Mouse (Mus musculus) brown adipose tissue, adult 24 weeks (tissue): ENCODE data around the gene Nkapl. TPM values are rescaled to one million over a fixed set of nuclear protein-coding genes. Genes with fewer than 3 reads are reported as not detected.
"Not testable (repeated sequence)": the region's sequence is repeated elsewhere in the genome, so short reads cannot be mapped to it uniquely, and the experiment has no call there.

ENCODE experiments used
- H3K27ac ChIP-seq: fragments of 200-500 bp; replicated peaks from 2 replicates; pipeline ENCODE4 v1.5.1; 2012; ENCODE audit warnings: low read depth, mild to moderate bottlenecking, low read length
- H3K4me1 ChIP-seq: fragments of 200-500 bp; 2 replicates; pipeline ENCODE4 v1.6.1; 2012; ENCODE audit warnings: low read length, mixed read lengths; ENCODE audit not compliant: control insufficient read depth, insufficient read depth, insufficient read length
- H3K4me3 ChIP-seq: fragments of 200-500 bp; 2 replicates; pipeline ENCODE4 v1.5.1; 2012; ENCODE audit warnings: low read depth, mild to moderate bottlenecking, low read length, moderate library complexity; ENCODE audit not compliant: insufficient read depth
- polyA plus RNA-seq: library from polyadenylated mRNA; stranded (reverse); fragments of >200 nt; gene quantifications from 2 replicates; pipeline ENCODE4 v1.2.4, GENCODE M21; 2012; ENCODE audit not compliant: missing spikeins, insufficient read depth, insufficient read length

The Nkapl gene
- 1.3 and 2.5 TPM in 2 replicates for polyA plus RNA-seq

- H3K27ac ChIP-seq, result no peak within 1 kb of the TSS
- peak within 1 kb of the TSS; percentile 74 for H3K4me3 ChIP-seq
- 0 out of 2 replicates have a peak, but pooled peaks cover 2% of the 10 kb centered on the region for H3K4me1 ChIP-seq
Observed at GRCm38 (mm10) chr13:21468061-21469019, at the start of gene Nkapl. TSS of gene Nkapl (minus strand) at chr13:21468509.

GRCm38 (mm10) chr13:21506221-21506649 lies 37.9 kb upstream of the Nkapl start:
- Histone ChIP-seq H3K4me3 (peak overlapping the region; percentile 83), H3K27ac (peak overlapping the region; percentile 74), H3K4me1 (no peaks in the 10 kb centered on the region)

DNA sequence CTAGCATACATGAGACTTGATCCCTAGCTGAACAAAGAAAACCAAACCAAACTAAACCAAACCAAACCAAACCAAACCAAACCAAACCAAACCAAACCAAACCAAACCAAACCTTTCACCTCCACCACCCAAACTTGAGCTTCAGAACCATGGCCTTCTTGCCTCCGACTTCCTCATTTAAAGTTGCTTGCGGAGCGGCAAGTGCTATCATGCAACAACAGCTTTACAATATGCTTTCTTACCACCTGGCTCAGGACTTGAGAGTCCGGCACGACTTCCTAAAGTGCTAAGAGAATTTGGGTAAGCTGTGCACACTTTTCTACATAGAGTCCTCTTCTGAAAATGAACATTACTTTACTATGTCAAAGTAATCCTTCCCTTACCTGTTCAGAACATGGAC lies 34.0 kb upstream of the Nkapl start:
- Histone ChIP-seq H3K4me1 (no peaks in the 10 kb centered on the region), H3K4me3 (no peak overlapping the region), H3K27ac (no peak overlapping the region)

DNA sequence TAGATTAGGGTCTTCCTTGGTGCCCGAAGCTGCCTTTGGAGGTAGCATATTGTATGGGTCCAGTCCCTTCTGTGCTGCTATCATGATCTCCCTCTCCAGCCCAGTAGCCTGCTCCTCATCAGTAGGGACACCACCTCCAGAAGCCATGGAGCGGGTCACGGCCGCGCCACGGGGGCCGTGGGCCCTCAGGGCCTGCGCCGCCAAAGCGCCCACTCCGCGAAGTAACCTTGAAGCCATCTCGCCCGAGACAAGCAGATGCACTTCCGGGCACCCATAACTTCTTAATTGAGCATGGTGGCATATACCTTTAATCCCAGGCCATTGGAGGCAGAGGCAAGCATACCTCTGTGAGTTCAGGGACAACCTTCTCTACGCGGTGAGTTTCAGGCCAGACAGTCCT lies 32.9 kb upstream of the Nkapl start, which contains the start of gene Gm11273:
TSS of gene Gm11273 (minus strand) at position 237 of the 400 bp plus-strand sequence.
- H3K4me1 ChIP-seq, H3K4me3 ChIP-seq, H3K27ac ChIP-seq: not testable (repeated sequence)

GRCm38 (mm10) chr13:21495080-21495479 lies 26.8 kb upstream of the Nkapl start, which contains the start of gene AK157302:
TSS of gene AK157302 (plus strand) at chr13:21495223.
- H3K4me1 ChIP-seq, result no peaks in the 10 kb centered on the region
- H3K27ac ChIP-seq, result no peak within 1 kb of the TSS
- H3K4me3 ChIP-seq, result no peak within 1 kb of the TSS

DNA sequence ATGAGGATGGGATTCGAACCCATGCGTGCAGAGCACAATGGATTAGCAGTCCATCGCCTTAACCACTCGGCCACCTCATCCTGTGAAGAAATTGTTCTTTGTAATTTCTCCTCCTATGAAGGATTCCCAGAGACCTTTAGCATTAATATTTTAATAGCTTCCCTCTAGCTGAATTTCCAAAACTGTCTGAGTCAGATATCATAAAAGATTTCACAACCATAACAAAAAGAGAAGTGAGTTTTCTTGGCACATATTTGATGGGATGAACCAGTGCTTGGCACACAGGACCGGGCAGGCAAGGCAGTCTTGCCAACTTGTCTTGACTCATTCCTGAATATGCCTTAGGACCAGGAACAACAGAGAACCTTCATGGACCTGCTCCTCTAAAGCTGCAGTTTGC lies 24.5 kb upstream of the Nkapl start:
- no peaks in the 10 kb centered on the region for H3K4me1 ChIP-seq
- no peak overlapping the region for H3K27ac ChIP-seq
- H3K4me3 ChIP-seq, result no peak overlapping the region

DNA sequence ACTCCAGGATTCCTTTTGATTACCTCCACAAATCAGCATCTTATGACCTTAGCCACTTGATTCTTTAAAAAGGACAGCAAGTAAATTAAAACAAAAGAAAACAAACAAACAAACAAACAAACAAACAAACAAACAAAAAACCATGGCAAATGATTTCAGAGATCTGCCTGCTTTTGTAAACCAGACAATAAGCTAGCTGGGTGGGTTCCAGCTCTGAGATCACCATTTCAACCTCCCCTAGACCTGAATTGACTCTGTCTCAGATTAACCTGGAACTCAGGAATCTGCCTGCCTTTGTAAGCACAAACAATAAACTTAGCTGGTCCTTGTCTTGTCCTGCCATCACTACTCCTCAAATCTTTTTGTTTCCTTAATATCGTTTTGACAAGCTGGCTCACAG lies 18.6 kb upstream of the Nkapl start:
- Histone ChIP-seq H3K4me1 (no peaks in the 10 kb centered on the region), H3K4me3 (no peak overlapping the region), H3K27ac (no peak overlapping the region)

DNA sequence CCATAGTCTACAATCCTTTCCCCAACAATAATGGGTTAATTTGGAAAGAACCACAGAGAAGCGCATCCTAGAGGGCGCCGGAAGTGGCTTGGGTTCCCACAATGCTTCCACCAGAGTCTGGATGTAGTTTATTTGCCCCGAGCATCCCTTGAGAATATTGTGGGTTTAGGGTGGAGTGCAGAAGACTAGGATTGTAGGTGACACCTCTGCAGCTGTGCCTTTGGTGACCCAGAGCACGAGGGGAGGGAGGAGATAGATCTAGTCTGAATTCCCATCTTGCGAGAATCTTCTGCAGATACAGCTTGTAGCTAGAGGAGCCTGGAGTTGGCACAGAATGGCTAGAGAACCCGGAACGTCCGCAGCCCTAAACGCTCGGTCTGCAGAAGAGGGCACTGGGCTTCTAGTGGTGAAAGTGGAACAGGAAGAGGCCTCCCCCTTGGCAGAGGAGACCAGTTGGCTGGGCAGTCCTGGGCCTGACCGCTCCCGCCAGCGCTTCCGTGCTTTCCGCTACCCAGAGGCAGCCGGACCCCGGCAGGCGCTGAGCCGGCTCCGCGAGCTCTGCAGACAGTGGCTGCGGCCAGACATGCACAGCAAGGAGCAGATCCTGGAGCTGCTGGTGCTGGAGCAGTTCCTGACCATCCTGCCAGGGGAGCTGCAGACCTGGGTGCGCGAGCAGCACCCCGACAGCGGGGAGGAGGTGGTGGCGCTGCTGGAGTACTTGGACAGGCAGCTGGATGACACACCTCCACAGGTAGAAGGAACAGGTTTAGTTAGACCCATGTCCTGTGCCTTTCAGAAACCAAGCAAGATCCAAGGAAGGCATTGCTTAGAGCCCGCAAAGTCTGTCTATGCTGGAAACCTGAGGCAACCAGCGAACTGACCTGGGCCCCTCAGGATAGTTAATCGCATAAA lies 10.7 kb upstream of the Nkapl start, which contains the start of the genes Zkscan4 and Gm10065:
TSS of gene Zkscan4 (plus strand) at position 149 of the 912 bp plus-strand sequence.
TSS of gene Gm10065 (minus strand) at position 683 of the 912 bp plus-strand sequence.
- peak within 1 kb of the TSS; percentile 91 for H3K4me3 ChIP-seq
- H3K4me1 ChIP-seq, result not testable (repeated sequence)
- peak within 1 kb of the TSS; percentile 62 for H3K27ac ChIP-seq

DNA sequence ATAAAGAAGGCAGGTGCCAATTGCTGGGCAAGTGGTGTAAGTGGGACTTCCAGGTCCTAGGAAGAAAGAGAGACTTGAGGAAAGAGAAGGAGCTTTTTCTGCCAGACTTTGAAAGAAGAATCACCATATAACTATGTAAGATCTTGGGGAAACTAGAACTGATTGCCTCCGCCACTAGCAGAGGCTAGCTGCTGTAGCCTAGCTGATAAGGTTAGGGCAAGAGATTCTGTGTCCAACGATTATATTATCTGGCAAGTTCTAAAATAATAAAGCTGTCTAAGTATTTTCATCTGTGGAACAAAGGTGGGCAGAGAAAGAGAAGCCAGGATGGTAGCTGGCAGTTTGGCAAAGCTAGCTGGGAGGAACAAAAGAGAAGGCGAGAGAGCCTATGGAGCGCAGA lies 4.1 kb upstream of the Nkapl start:
- 0 out of 2 replicates have a peak, but pooled peaks cover 2% of the 10 kb centered on the region for H3K4me1 ChIP-seq
- no peak overlapping the region for H3K4me3 ChIP-seq
- H3K27ac ChIP-seq, result no peak overlapping the region

DNA sequence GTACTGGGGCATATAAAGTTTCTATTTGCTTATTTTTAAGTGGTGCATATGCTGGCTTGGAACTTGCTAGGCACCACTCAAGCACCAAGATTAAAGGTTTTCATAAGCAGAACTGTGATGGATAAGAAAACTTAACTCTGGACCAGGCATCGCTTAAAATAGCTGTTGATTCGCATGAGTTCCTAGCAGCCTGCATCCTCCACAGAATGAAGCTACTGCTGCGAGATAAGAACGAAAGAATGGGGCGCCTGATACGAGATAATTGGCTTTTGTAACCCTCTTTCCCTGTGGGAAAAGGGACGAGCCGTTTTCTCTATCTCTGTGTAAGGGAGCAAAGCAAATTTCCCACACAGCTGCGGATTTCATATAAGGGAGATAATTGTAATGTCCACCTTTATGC lies 788 bp upstream of the Nkapl start:
- 0 out of 2 replicates have a peak, but pooled peaks cover 2% of the 10 kb centered on the region for H3K4me1 ChIP-seq
- H3K4me3 ChIP-seq, result 0 out of 2 replicates have a peak overlapping the region, but pooled peaks have one; percentile 14
- no peak overlapping the region for H3K27ac ChIP-seq

GRCm38 (mm10) chr13:21467336-21467735 lies 973 bp downstream of the Nkapl start:
- no peak overlapping the region for H3K27ac ChIP-seq
- H3K4me3 ChIP-seq, result no peak overlapping the region
- 0 out of 2 replicates have a peak, but pooled peaks cover 2% of the 10 kb centered on the region for H3K4me1 ChIP-seq

GRCm38 (mm10) chr13:21462516-21462915 lies 5.8 kb downstream of the Nkapl start:
- H3K27ac ChIP-seq, H3K4me3 ChIP-seq, H3K4me1 ChIP-seq: not testable (repeated sequence)

GRCm38 (mm10) chr13:21456347-21456746 lies 12.0 kb downstream of the Nkapl start:
- no peak overlapping the region for H3K27ac ChIP-seq
- no peak overlapping the region for H3K4me3 ChIP-seq
- H3K4me1 ChIP-seq, result peaks cover 8% of the 10 kb centered on the region; the same call in 1 of the 2 replicates

GRCm38 (mm10) chr13:21454133-21454532 lies 14.2 kb downstream of the Nkapl start:
- H3K27ac ChIP-seq, result no peak overlapping the region
- no peak overlapping the region for H3K4me3 ChIP-seq
- H3K4me1 ChIP-seq, result peaks cover 10% of the 10 kb centered on the region; the same call in 1 of the 2 replicates
